Mouse (Mus musculus): ENCODE data around the gene Kcnk1. TPM values are rescaled to one million over a fixed set of nuclear protein-coding genes. Genes with fewer than 3 reads are reported as not detected.

Kcnk1 gene
- polyA plus RNA-seq, 1 experiment from 2014 or later = 19.8 TPM

DNA sequence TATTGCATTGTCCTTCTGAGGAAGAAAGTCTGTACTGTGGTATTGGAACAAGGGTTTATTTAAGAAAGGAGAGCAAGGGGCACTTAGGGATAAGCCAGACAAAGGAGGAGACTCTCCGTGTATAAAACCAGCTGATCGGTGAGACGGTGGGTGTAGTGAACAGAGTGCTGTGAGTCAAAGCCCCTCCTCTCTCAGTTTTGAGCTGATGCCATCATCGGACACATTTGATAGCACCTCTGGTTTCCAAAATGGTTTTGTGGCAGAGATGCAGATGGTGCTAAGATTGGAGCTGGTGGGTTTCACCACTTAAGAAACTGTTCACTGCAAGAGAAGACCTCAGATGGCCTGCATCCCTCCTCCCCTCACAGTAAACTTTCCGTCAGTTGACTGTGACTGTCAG lies 2.6 kb downstream of the Kcnk1 start:
- Histone ChIP-seq H3K4me3 (peak overlapping the region; percentile 56; the same call in 1 of the 2 replicates), H3K27me3 (peaks cover 52% of the 10 kb centered on the region), H3K27ac (no peak overlapping the region), H3K36me3 (no peaks in the 10 kb centered on the region), H3K4me1 (peaks cover 43% of the 10 kb centered on the region), H3K4me2 (peak overlapping the region; percentile 91), H3K9ac (peak overlapping the region; percentile 44; the same call in 1 of the 2 replicates), H3K9me3 (no peaks in the 10 kb centered on the region)
- ATAC-seq (ENCODE audit: insufficient number of reproducible peaks, insufficient read depth, low FRiP score, low TSS enrichment, low read depth) = no peak
- WGBS = 58% methylated on average over 5 of the region's 5 CpGs

DNA sequence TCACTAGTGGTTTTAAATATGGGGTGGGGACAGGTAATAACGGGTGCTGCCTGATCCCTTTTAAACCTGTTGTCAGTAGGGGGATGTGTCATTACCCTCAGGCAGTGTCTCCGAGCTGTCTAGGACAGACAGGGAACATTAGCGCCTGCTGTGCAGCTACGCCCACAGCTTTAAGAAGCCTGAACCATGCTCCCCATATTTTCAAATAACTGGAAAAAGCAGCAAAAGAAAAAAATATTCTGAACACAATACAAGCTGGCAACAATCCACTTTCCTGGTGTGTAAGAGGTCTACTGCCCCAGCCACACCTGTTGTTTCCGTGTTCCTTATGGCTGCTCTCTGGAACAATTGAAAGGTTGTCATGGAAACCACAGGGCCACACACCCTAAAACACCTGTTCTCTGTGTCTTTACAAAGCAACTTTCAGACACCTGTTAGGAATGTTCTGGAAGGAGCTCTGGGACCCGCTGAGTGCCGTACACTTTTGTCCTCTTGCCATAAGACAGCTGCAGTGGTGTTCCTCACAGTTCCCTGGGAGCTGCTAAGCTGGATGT lies 4.9 kb downstream of the Kcnk1 start:
- H3K4me2 ChIP-seq = no peak overlapping the region
- no peak for ATAC-seq (ENCODE audit: insufficient number of reproducible peaks, insufficient read depth, low FRiP score, low TSS enrichment, low read depth)
- no peak overlapping the region for H3K4me3 ChIP-seq
- no peaks in the 10 kb centered on the region for H3K36me3 ChIP-seq
- H3K27ac ChIP-seq = no peak overlapping the region
- H3K4me1 ChIP-seq = peaks cover 29% of the 10 kb centered on the region
- H3K9ac ChIP-seq = no peak overlapping the region
- WGBS = 53% methylated on average over 7 of the region's 7 CpGs
- peaks cover 34% of the 10 kb centered on the region for H3K27me3 ChIP-seq
- H3K9me3 ChIP-seq = no peaks in the 10 kb centered on the region

DNA sequence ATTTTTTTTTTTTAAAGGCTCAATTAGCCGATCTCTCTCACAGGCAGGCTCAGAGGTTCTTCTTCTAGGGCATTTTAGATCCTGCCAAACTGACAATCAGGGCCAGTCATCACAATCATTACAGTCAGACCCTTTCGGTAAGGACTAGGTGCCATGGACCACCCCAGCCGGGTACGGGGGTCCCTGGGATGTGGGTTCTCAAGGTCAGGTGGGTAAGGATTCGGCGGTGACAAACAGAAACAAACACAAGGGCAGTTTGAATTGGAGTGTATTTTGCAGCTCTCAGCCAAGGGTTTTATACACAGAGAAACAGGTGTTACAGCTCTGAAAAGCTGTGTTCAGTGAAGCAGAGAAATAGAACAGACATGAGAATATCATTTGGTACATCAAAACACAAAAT lies 8.6 kb downstream of the Kcnk1 start:
- Histone ChIP-seq H3K36me3 (no peaks in the 10 kb centered on the region), H3K9ac (no peak overlapping the region), H3K9me3 (no peaks in the 10 kb centered on the region), H3K27ac (no peak overlapping the region), H3K4me2 (no peak overlapping the region), H3K27me3 (no peaks in the 10 kb centered on the region), H3K4me1 (peaks cover 7% of the 10 kb centered on the region; the same call in 1 of the 2 replicates), H3K4me3 (no peak overlapping the region)
- ATAC-seq (ENCODE audit: insufficient number of reproducible peaks, insufficient read depth, low FRiP score, low TSS enrichment, low read depth) = no peak
- WGBS = 90% methylated on average over 6 of the region's 6 CpGs

DNA sequence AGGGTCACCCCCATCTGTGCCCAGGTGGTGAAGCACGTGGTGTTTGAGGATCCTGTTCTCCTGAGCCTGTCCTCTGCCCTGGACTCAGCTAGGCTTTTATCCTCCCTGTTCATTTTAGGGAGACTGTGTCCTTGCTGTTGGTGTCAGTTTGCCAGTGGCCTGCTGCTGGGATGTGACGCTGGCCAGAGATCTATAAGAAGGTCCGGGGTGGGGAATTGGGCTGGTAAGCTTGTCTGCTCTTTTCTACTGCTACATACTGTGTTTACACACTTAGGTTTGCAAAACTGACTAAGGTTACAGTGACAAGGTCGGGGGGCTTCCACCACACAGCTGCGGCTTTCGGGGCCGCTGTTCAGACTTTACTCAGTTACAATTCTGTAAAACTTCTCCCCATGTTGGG lies 10.0 kb downstream of the Kcnk1 start:
- Histone ChIP-seq H3K9ac (no peak overlapping the region), H3K27me3 (no peaks in the 10 kb centered on the region), H3K36me3 (no peaks in the 10 kb centered on the region), H3K4me3 (no peak overlapping the region), H3K4me2 (no peak overlapping the region), H3K4me1 (peaks cover 7% of the 10 kb centered on the region; the same call in 1 of the 2 replicates), H3K27ac (no peak overlapping the region), H3K9me3 (no peaks in the 10 kb centered on the region)
- no peak for ATAC-seq (ENCODE audit: insufficient number of reproducible peaks, insufficient read depth, low FRiP score, low TSS enrichment, low read depth)
- WGBS = 79% methylated on average over 7 of the region's 7 CpGs

DNA sequence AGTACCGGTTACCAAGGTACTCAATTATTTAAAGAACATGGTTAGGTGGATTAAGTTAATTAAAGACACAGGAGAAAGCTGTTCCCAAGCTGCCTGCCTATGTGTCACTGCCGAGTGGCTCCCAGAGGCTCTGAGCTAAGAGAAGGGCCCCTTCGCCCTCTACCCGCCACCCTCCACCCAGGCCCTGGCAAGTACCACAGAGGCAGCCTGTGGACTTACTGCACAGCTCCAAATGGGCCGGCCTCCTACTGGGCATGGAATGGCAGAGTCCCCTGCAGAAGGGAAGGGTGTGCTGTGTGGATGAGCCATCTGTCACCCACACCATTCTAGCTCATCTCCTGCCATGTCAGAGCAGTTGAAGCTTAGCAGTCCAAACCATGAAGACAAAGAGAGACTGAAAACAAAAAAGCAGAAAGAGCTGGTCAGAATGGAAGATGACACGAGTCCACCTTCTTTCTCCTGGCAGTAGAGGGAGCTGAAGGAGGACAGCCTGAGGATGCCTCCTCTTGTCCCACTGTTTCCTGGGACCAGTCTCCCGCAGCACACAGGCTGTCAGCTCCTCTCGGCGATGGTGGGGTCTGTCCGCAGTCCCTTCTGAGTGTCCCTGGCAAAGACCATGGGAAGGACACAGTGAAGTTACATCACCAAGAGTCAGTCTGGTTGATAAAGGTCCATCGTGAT lies 11.5 kb downstream of the Kcnk1 start:
- Histone ChIP-seq H3K36me3 (no peaks in the 10 kb centered on the region), H3K9me3 (no peaks in the 10 kb centered on the region), H3K9ac (no peak overlapping the region), H3K4me1 (peaks cover 7% of the 10 kb centered on the region; the same call in 1 of the 2 replicates), H3K4me2 (no peak overlapping the region), H3K27me3 (no peaks in the 10 kb centered on the region), H3K4me3 (no peak overlapping the region), H3K27ac (no peak overlapping the region)
- 74% methylated on average over 11 of the region's 11 CpGs for WGBS
- no peak for ATAC-seq (ENCODE audit: insufficient number of reproducible peaks, insufficient read depth, low FRiP score, low TSS enrichment, low read depth)

DNA sequence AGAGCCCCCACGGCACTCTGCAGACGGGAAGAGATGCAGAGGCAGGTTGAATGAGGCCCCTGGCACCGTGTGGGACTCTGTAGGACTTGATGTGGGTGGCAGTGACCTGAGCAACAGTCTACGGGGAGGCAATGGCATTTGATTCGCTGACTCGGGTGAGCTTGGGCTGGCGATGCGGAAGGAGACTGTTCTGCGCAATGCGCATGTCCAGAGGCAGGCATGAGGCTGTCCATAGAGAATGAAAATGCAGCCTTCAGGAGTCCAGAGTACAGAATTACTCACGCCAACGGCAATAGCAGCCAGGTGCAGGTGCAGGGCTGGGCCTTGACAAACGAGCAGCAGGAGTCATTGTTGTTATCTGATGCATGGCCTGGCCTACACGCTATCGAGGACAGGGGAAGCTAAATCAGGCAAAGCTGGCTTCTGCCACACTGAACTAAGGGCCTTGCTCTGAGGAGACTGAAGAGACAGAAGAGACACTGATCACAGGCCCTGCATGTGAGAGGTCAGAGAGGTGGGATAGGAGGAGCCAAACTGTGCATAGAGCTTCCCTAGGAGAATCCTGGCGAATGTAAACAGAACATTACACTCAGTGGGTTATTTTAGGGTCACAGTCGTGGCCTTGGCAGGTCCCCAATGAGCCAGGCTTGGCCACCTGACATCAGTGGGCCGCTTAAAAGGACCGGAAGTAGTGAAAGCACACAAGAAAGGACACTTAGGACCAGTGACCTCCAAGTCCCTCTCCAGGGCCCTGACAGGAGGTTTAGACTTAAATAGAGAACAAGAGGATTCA lies 12.8 kb downstream of the Kcnk1 start:
- Histone ChIP-seq H3K4me3 (no peak overlapping the region), H3K9me3 (no peaks in the 10 kb centered on the region), H3K27ac (no peak overlapping the region), H3K27me3 (no peaks in the 10 kb centered on the region), H3K4me1 (peaks cover 7% of the 10 kb centered on the region; the same call in 1 of the 2 replicates), H3K36me3 (no peaks in the 10 kb centered on the region), H3K9ac (no peak overlapping the region), H3K4me2 (no peak overlapping the region)
- WGBS = 83% methylated on average over 19 of the region's 19 CpGs
- no peak for ATAC-seq (ENCODE audit: insufficient number of reproducible peaks, insufficient read depth, low FRiP score, low TSS enrichment, low read depth)

DNA sequence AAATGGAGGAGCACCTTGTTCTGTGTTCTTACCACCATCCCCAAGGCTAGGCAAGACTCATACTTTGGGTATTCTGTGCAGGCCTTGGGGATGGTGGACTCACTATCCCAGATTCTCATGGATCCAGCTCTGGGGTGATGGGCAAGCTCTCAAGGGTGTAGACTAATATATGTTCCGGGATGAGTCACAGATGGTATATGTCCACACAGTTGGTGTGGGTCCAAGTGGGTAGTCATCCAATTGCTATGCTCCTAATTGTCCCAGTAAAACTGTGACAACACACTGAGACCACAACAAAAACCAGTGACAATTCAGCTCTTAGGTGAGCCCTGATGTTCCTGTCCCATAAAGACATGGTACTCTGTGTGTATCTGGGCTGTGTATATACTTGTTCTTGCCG lies 14.0 kb downstream of the Kcnk1 start:
- peaks cover 7% of the 10 kb centered on the region; the same call in 1 of the 2 replicates for H3K4me1 ChIP-seq
- H3K4me3 ChIP-seq = no peak overlapping the region
- no peaks in the 10 kb centered on the region for H3K27me3 ChIP-seq
- H3K27ac ChIP-seq = no peak overlapping the region
- H3K4me2 ChIP-seq = no peak overlapping the region
- H3K9ac ChIP-seq = no peak overlapping the region
- H3K36me3 ChIP-seq = no peaks in the 10 kb centered on the region
- WGBS = 91% methylated on average over 2 of the region's 2 CpGs
- no peaks in the 10 kb centered on the region for H3K9me3 ChIP-seq
- no peak for ATAC-seq (ENCODE audit: insufficient number of reproducible peaks, insufficient read depth, low FRiP score, low TSS enrichment, low read depth)

DNA sequence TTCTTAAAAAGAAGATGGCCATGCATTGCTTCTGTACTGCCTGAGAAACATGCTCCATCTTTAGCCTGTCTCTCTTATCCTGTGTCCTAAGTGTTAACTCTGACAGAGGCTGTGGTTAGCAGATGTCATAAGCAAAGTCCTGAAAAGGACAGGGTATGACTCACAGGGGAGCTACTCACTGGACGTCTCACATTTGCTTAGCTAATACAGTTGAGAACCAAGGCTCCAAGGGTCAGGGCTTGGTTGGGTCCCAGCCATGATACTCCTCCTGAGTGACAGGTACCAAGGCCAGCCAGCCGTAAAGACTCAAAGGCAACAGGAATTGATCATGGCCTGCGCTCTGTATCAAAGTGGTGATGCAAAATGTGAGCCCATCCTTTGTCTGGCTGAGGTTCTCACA lies 15.9 kb downstream of the Kcnk1 start:
- no peak for ATAC-seq (ENCODE audit: insufficient number of reproducible peaks, insufficient read depth, low FRiP score, low TSS enrichment, low read depth)
- H3K27me3 ChIP-seq = no peaks in the 10 kb centered on the region
- no peaks in the 10 kb centered on the region for H3K9me3 ChIP-seq
- no peak overlapping the region for H3K4me3 ChIP-seq
- H3K27ac ChIP-seq = no peak overlapping the region
- H3K4me1 ChIP-seq = peaks cover 6% of the 10 kb centered on the region; the same call in 1 of the 2 replicates
- H3K9ac ChIP-seq = no peak overlapping the region
- no peak overlapping the region for H3K4me2 ChIP-seq
- H3K36me3 ChIP-seq = no peaks in the 10 kb centered on the region
- 67% methylated on average over 3 of the region's 3 CpGs for WGBS

DNA sequence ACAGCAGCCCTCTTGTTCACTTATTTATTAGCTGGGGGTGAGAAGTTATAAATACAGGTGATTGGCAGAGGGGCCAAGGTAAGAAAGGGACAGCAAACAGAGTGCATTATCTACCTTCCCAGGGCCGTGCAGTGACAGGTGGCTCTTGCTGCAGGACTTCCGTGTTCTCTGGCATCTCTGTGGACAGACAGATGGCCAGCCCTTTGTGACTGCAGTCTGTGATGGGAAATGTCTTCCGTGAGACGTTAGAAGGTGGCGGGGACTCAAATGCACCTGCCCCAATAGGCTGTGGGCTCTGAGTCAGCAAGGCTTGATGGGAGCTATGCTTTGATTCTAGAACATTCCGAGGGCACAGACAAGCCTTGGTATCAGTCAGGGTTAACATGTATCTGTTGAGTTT lies 17.4 kb downstream of the Kcnk1 start:
- Histone ChIP-seq H3K9me3 (no peaks in the 10 kb centered on the region), H3K9ac (no peak overlapping the region), H3K27ac (no peak overlapping the region), H3K4me1 (no peaks in the 10 kb centered on the region), H3K27me3 (no peaks in the 10 kb centered on the region), H3K36me3 (no peaks in the 10 kb centered on the region), H3K4me2 (no peak overlapping the region), H3K4me3 (no peak overlapping the region)
- ATAC-seq (ENCODE audit: insufficient number of reproducible peaks, insufficient read depth, low FRiP score, low TSS enrichment, low read depth) = no peak
- WGBS = 83% methylated on average over 6 of the region's 6 CpGs

DNA sequence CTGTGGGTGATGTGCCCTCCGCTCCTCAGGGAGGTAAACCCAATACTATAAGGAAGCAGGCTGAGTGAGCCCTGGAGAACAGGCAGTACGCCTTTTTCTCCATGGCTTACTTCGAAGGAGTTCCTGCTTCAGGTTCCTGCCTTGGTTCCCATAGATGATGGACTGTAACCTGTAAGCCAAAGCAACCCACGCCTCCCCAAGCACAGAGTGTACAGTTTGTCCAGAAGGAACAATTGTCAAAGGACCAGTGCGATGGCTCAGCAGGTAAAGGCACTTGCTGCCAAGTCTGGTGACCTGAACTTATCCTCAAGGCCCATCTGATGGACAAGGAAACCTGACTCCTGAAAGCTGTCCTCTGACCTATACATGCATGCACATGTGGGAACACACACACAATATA lies 18.7 kb downstream of the Kcnk1 start:
- Histone ChIP-seq H3K9me3 (no peaks in the 10 kb centered on the region), H3K27ac (no peak overlapping the region), H3K9ac (no peak overlapping the region), H3K4me1 (no peaks in the 10 kb centered on the region), H3K4me2 (no peak overlapping the region), H3K27me3 (no peaks in the 10 kb centered on the region), H3K36me3 (no peaks in the 10 kb centered on the region), H3K4me3 (no peak overlapping the region)
- WGBS = 84% methylated on average over 5 of the region's 5 CpGs
- no peak for ATAC-seq (ENCODE audit: insufficient number of reproducible peaks, insufficient read depth, low FRiP score, low TSS enrichment, low read depth)

DNA sequence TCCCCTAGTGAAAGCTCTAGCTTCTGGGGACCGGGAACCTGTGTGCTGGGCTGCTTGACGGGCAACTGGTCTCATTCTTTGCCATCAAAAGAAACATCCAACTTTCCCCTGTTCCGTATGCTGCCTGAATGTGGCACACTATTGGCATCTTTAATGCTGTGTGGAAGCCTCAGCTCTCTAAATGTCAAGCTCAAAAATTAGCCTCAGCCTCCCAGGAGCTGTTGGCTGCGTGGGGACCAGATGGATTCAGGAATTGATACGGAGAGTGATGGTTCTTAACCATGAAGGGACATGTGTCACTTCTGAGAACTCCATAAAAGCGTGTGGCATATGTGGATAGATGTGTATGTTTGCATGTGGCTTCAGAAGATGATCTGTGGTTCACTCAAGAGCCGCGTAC lies 27.0 kb downstream of the Kcnk1 start:
- WGBS = 85% methylated on average over 8 of the region's 8 CpGs
- Histone ChIP-seq H3K27me3 (no peaks in the 10 kb centered on the region), H3K9me3 (no peaks in the 10 kb centered on the region), H3K4me2 (no peak overlapping the region), H3K4me1 (peaks cover 8% of the 10 kb centered on the region), H3K36me3 (no peaks in the 10 kb centered on the region), H3K27ac (no peak overlapping the region; the same call in 1 of the 2 replicates), H3K9ac (no peak overlapping the region), H3K4me3 (no peak overlapping the region)
- no peak for ATAC-seq (ENCODE audit: insufficient number of reproducible peaks, insufficient read depth, low FRiP score, low TSS enrichment, low read depth)

Measured in embryonic facial prominence, embryonic 13.5 days (tissue).